ENCODE assay signal across 18 mouse cellular contexts in the genomic region with DNA sequence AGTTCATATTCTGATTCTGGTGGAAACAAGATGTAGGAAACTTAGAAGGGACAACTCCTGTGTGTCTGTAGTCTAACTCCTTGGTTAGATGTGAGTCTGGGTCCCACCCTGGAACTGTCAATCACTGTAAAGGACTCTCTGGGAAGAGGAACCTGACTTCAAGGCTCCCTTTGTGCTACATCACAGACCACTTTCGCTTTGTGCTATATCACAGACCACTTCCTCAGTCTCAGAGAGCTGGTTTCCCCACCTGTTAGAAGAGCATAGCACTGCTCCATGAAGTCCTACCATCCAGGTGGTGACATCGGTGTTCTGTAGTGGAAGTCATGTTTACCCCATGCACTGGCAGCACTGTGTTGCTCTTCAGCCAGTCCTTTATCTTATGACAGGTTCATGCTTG. TPM values are rescaled to one million over a fixed set of nuclear protein-coding genes. Genes with fewer than 3 reads are reported as not detected.
"Had no signal": no experiment of that assay in that cellular context is flagged by ENCODE, and none has a peak within 500 bp of the region (broad histone marks: within the 10 kb centered on the region; RNA-seq: fewer than 3 reads in every experiment).

No protein-coding gene starts in this region.

- H3K9me3 ChIP-seq: limb, embryonic 10.5 days; limb, embryonic 13.5 days had no signal

- DNase-seq: kidney, adult 18-20 months; kidney, adult 9 months; kidney, postnatal 14 days; layer of hippocampus, adult 9-11 months; lung, adult 2 months; lung, postnatal 14 days; lung, postnatal 4 days; midbrain, embryonic 14.5 days; thymus, adult 18-20 months; thymus, postnatal 36 days had no signal

- H3K27me3 ChIP-seq: limb, embryonic 13.5 days had no signal

- H3K4me1 ChIP-seq: limb, embryonic 10.5 days; limb, embryonic 13.5 days had no signal

- H3K27ac ChIP-seq: layer of hippocampus, adult 2 months; limb, embryonic 10.5 days; limb, embryonic 13.5 days; liver, embryonic 14.5 days had no signal

- H3K9ac ChIP-seq: limb, embryonic 13.5 days; liver, embryonic 14.5 days had no signal

- H3K4me3 ChIP-seq: layer of hippocampus, adult 2 months; limb, embryonic 10.5 days; limb, embryonic 13.5 days had no signal

- H3K4me2 ChIP-seq: limb, embryonic 13.5 days; midbrain, embryonic 11.5 days had no signal

- H3K36me3 ChIP-seq: limb, embryonic 10.5 days; limb, embryonic 13.5 days had no signal

RNA-seq across cellular contexts. Expression of a gene that starts 1.1 kb away (rescaled TPM):
- total RNA-seq: liver, adult 2 months; megakaryocyte-erythroid progenitor cell, adult 5-6 weeks had no signal
- polyA plus RNA-seq: limb, embryonic 10.5 days; liver, adult 2 months; liver, embryonic 14.5 days; midbrain, embryonic 11.5 days; spleen, adult 2 months had no signal
